Mouse (Mus musculus) thymus, adult 2 months (tissue): ENCODE data around the gene Try5.

Source experiments
- CTCF ChIP-seq: fragments of 200-500 bp; IDR thresholded peaks from 2 replicates; pipeline ENCODE4 v1.5.1; 2012; ENCODE audit warnings: mild to moderate bottlenecking, control low read depth, low read length, moderate library complexity, borderline replicate concordance; ENCODE audit not compliant: control insufficient read depth, poor library complexity, insufficient read depth; ENCODE audit errors: extremely low read depth
- POLR2A ChIP-seq: fragments of 200-500 bp; IDR thresholded peaks from 2 replicates; pipeline ENCODE4 v1.6.1; 2012; ENCODE audit warnings: mild to moderate bottlenecking, low read length, control low read depth, moderate library complexity; ENCODE audit not compliant: control insufficient read depth, poor library complexity, insufficient read depth; ENCODE audit errors: extremely low read depth

- TF ChIP-seq CTCF (no peak), POLR2A (no peak)
These were observed 50.5 kb downstream of the Try5 start for GRCm38 (mm10) chr6:41266140-41266539.
